Mouse (Mus musculus) gastrocnemius, postnatal 36 days (tissue): ENCODE data around the gene Slc25a22. TPM values are rescaled to one million over a fixed set of nuclear protein-coding genes. Genes with fewer than 3 reads are reported as not detected.
A peak's percentile ranks its signal among the peaks of the same experiment; 100 is the strongest.

Experiments
- DNase-seq, 2 experiments: peaks; one replicate each; pipeline ENCODE4 v3.0.0; 2022
- intact Hi-C: fragments of 180-260 bp; cut with DNase I; formaldehyde crosslinking; loops from one replicate; pipeline ENCODE4 v1.15.1; 2025
- long read RNA-seq, 2 experiments: library from polyadenylated mRNA; stranded (forward); transcript quantifications; one replicate each; pipeline ENCODE4 v2.0.0; 2021
- total RNA-seq, 2 experiments: library from RNA; stranded (reverse); gene quantifications; 2 replicates each; pipeline ENCODE4 v1.2.3; 2021

Gene Slc25a22
- total RNA-seq, result 10 to 100 TPM; 15.6 to 38.4 TPM
- long read RNA-seq, experiment 1, full-length matches to known transcripts, result 5 of 14 reads
- long read RNA-seq, experiment 1, partial matches to known transcripts, result 4 of 14 reads
- long read RNA-seq, experiment 1, other reads (novel, unspliced or antisense), result 5 of 14 reads
- long read RNA-seq, experiment 2, full-length matches to known transcripts, result 15 of 37 reads
- long read RNA-seq, experiment 2, partial matches to known transcripts, result 1 of 37 reads
- long read RNA-seq, experiment 2, other reads (novel, unspliced or antisense), result 21 of 37 reads

DNA sequence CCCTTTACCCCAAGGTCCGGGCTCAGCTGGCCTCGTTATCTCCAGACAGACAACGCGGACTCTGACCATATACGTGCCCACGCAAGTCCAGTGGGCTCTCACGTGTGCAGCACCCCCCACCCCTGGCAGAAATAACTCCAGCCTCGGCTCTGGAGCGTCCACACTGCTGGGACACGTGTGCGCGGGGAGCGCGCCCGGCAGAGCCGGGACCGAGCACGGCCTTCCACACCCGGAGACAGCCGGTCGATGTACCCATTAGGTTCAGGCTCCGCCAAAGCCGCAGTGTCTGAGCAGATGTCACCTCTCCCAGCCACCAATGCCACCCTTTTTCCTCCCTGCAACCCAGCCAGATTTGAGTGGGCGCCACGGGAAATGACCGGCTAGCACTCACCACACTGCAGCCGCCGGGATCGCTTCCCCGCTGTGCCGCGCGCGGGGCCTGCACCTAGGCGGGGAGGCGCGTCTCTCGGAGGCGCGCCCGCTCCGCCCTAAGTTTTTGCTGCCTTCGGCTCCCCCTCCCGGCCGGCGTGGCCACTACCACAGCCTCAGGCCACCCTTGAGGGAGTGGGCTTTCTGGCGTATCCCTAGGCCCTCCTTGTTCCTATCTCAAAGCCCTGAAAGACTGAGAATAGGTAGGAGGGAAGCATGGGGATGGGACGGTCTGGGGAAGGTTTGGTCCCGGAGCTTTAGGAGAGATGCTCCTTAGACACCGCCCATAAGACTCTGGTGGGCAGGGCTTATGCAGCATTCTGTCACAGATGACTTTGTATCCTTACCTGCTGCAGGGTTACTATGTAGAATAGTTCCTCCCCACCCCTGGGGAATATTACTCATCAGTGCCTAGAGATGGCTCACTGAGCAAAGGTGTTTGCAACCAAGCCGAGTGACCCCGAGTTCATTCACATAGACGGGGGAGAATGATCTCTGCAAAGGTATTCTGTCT, at the start of gene Slc25a22:
Gene Slc25a22, minus strand, starts transcription at position 715 of the 943 bp plus-strand sequence.
- peak; percentile 71 to 78 for DNase-seq
- intact Hi-C loops, result loop anchor here (2.0 kb wide), 1 partner anchor 29 kb away; no protein-coding TSS in a partner anchor

DNA sequence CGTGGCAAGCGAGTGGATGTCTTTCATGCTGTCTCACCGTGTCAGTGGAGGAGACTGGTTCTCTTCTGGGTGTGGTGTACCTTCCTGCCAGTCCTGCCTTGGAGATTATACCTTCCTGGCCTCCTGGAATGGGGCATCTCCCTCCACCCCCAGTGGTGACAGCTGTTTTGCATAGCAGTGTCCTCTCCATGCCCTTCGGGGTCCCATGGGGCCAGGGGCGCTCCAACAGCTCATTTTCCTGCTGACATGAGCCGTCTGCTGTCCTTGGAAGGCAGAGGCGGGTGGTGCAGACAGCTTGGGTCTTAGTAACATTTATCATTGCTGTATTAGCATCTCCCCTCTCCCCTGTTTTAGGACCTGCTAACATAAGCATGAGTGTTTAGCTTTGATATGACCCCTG, 49.4 kb upstream of the Slc25a22 start:
- intact Hi-C loops, result no loop called here

DNA sequence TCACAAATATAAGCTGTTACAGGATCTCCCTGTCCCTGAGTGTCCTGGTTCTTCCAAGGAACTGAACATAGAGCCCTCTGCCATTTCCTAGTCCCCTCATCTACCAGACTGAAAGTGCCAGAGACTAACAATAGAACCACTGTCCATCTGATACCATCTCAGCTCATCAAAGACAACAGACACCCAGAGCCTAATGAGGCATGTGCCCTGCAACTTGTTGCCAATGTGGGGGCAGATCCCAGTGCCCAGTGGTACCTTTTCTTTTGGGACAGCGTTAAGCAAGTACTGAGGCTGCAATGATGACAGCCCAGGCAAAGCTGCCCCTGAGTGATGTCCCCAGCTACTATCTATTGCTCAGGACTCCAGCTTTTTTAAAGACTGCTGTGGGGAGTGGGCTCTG, 48.5 kb upstream of the Slc25a22 start:
- no peak for DNase-seq
- intact Hi-C loops, result no loop called here

More for the DNA sequence above, 49.4 kb upstream of the Slc25a22 start:
- no peak for DNase-seq

DNA sequence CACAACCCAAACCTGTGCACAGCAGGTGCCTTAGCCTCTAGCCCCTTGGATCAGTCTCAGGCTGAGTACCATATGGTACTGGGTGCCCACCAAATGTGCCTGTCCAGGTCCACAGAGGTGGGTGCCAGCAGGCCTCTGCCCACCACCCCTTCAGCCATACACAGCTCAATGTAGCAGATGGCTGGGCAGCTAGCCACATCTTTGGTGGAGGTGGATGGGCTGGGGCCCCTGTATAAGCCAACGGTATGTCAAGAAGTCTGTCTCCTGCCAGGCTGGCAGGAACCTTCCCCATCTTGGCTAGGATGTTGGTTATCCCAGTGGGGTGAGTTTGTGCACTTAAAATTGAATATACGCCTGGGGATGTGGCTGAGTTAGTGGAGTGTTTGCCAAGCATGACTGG, 47.9 kb upstream of the Slc25a22 start:
- intact Hi-C loops, result no loop called here
- DNase-seq, result no peak

DNA sequence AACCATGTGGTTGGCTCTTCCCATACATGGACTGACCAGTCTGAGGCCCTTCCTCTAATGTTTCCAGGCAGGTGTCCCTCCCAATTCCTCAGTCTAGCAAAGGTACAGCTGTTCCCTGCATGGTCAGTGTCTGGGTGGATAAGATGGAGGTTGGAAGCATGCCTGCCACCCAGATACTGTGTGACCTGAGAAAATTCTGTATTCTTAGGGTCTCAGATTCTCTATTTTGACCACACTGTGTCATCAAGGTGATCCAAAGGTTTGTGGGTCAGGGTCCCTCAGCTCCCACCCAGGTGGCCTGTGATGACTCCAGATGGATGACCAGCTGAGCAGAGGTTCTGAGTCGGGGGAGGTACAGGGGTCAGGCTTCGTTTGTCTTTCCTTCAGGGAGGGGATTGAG, 47.5 kb upstream of the Slc25a22 start:
- intact Hi-C loops, result no loop called here
- DNase-seq, result no peak

DNA sequence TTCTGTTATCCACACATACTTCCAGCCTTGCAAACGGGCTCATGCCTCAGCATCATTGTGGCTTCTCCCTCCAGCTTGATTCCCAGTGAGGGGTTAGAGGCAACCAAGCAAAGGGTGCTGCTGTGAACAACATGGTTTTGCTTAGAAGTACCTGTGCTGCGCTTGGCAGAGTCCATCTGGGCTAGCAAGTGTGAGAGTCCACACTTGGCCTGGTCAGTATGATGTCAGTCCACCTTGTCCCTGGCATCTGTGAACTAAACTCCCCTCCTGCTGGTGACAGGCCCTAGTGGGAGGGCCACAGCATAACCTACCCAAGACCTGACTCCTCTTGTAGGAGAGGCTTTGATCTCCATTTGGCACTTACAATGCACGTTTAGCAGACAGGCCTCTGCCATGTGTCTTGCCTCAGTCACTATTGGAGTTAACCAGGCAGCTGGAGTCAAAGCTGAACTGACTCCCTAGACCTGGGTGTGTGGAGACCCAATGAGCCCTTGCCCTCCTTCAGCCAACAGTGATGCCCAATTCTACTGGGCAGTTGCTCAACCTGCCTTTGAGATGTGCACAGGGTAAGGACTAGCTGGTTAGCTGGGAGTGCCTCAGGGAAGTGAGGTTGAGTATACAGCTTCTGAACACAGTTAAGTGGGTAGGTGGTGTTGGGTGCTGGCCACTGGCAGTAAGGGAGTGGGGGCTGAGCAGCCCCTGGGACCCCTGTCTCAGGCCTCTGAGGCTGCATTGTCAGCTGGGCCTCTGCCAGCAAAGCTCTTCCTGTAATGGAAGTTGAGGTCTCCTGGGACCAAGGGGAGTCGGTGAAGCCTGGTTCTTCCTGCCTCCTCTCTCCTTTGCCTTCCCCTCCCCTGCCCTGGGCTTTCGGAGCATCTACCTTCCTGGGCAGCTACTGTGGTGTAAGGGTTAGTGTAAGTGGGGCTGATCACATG, 46.8 kb upstream of the Slc25a22 start:
- intact Hi-C loops, result loop anchor here (5.0 kb wide), 1 partner anchor 443 kb away; no protein-coding TSS in a partner anchor
- no peak for DNase-seq

DNA sequence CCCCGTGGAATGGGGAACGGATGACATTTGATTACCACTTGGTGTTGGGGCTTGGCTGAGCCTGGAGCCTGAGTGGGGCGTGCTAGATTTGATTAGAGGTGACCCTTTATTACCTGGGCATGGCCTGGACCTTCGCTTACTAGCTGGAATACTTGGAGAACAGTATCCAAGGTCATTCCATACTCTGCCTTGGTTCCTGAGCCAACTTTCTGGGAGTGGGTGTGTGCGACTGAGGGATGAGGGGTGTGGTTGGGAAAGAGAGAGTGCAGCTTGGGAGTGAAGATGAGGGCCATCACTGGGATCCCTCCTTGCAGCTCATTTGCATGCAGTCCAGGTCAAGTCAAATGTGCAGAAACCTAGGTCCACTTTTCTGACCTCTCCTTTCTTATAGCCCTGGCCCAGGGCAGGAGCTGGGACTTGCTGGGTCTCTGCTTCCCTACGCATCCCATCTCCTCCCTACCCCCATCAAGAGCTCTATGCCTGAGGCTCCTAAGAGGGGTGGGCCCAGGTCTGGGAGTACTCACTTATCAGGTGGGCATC, 45.5 kb upstream of the Slc25a22 start:
- intact Hi-C loops, result loop anchor here (5.0 kb wide), 1 partner anchor 444 kb away; no protein-coding TSS in a partner anchor
- no peak for DNase-seq

DNA sequence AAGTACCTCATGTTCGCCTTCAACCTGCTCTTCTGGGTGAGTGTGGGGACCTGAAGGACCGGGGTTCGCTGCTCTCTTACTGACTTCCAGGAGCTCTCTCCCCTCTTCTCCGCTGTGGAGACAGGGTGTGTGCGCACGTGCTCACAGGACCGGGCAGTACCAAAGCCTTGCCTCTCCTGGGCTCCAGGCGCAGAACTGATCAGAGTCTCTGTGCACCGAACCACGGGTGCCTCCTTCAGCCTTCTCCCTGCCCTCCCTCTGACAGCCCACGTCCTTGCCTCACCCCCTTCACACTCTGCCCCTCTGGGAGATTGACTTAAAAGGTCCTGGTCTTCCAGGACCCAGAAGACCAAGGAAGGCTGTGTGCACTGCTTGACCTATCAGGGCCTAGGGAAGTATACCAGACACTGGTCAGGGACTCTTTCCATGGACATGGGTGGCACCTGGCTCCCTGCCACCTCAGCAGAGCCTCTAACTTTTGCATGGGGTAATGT, 44.9 kb upstream of the Slc25a22 start:
- no peak for DNase-seq
- intact Hi-C loops, result loop anchor here (5.0 kb wide), 1 partner anchor 445 kb away; no protein-coding TSS in a partner anchor

DNA sequence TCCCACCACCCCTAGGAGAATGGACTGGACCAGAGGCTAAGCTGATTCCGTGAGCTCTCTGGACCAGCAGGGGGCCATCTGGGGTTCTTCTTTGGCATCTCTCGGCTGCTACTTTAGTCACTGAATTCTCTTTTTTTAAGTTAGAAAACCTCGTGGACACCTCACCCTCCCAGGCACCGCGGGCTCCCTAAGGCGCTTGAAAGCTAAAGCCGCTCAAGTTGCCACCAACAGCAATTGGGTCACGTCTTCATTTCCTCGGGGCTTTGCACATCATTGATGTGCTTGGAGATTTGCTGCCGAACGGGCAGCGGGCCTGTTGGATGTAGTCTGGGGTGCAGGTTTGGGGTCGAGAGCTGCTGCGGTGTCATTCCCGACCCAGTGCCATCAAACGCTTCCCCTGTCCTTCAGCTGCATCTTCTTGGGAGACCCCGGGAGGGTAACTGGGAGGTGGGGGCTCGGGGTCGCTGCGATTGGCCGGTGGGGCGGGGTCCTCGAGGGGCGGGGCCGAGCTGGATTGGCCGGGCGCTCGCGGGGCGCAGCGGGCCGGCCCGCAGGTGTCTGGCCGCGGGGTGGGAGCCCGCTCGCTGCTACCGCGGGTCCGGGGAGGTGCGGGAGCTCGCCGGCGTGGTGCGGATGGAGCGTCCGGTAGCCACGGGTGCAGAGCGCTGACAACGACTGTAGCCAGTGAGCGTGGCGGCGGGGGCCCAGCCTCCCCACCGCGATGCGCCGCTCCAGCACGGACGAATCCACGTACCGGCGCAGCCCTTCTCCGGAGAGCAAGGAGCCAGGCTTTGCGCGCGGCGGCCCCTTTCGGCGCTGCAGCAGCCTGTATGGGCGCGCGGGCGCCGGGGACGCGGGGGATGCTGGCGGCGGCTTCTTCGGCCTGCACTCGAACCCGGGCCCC, 44.1 kb upstream of the Slc25a22 start:
- intact Hi-C loops, result loop anchor here (2.0 to 5.0 kb wide), 2 partner anchors 183 to 446 kb away; no protein-coding TSS in a partner anchor
- DNase-seq, result peak in 1 of 2 experiments; percentile 43

DNA sequence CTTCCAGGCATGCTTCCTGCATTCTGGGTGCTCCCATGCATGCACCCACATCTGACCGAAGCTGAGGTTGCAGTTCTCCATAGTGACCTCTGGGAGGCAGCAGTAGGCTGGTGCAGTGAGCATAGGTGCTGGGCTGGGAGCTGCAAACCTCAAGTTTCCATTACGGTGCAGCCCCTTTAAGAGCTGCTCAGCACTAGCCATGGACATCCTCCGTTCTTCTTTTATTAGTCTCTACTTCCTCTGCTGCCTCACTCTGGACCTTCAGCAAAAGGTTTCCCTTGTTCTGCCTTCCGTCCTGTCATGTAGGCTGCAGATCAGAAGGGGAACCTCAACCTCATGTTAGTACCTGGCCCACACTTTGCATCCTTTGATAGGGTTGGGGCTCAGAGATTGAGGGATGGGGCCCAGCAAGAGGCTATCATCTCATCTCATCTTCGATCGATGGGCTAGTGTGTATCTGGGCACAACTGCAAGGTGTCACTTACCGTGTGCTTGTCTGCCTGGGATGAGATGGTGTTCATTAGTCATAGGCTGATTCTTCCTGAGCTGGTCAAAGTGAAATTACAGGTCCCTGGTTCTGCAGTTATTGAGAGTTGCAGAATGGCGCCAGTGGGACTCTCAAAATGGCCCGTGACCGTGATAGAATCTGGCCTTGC, 43.3 kb upstream of the Slc25a22 start:
- peak in 1 of 2 experiments; percentile 52 for DNase-seq
- intact Hi-C loops, result loop anchor here (1.0 to 5.0 kb wide), 3 partner anchors 44 to 446 kb away; no protein-coding TSS in a partner anchor

DNA sequence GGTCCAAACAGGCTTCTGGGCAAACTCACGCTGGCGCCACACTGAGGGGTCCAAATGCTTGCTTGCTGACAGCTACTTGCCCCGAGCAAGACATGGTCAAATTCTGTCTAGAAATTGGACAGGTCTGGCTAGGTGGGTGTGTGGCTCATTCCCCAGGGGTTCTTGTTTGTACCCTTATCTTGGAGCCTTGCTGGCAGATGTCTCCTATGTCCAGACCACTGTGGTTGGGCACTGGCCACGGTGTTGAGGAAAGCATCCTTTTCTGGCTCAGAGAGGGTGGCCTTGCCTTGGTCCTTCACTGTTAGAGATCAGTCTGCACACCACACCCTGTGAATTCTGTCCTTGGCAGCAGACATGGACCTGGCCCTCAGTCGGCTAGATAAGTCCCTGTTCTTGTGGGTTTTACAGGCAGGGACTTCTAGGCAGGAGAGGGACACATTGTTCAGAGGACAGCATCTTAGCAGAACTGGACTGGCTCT, 40.6 kb upstream of the Slc25a22 start:
- intact Hi-C loops, result no loop called here
- DNase-seq, result peak in 1 of 2 experiments; percentile 36

DNA sequence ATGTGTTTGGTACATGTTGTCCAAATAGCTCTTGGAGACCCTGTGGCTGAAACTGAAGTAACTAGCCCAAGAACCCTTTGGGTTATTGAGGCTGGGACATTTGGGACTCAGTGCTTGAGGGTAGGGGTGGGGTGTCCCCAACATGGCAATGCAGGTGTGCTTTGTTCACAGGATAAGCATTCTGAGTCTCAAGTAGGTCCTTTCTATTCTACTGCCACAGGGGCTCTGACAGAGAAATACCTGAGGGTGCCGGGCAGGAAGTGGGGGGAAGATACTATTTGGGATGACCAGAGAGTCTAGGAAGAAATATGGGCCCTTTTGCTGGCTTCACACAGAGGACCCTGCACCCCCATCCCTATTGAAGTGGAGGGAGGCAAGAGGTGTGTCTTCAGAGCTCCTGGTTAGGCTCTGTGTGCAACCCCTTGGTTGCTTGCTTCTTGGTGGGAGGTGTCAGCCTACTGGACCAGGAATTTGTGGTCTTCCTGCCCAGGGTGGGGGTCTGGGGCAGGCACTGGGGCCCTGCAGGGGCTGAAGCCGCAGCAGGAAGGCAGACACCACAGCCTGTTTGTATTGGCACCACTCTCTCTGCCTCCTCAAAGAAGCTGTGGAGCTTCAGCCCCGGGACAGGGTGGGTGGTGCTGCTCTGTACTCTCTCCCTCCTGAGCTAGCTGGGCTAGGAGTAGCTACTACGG, 40.0 kb upstream of the Slc25a22 start:
- intact Hi-C loops, result no loop called here
- no peak for DNase-seq

DNA sequence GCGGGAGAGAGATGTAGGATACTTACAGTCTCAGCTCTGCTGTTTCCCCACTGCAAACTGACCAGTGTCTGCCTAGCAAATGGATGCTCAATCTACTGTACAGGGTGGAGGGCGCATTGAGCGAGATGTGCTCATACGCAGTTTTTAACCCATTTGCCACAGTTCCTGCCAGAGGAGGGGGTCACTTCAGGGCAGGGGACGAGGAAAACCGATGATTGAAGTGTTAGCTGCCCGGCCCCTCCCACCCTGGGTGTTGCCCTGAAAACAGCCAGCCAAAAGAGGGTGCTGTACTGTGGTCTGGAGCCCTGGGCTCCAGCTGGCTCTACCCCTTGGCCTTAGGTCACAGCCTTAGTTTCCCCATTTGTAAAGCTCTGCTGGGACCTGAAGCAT, 39.3 kb upstream of the Slc25a22 start:
- DNase-seq, result peak in 1 of 2 experiments; percentile 35
- intact Hi-C loops, result no loop called here

DNA sequence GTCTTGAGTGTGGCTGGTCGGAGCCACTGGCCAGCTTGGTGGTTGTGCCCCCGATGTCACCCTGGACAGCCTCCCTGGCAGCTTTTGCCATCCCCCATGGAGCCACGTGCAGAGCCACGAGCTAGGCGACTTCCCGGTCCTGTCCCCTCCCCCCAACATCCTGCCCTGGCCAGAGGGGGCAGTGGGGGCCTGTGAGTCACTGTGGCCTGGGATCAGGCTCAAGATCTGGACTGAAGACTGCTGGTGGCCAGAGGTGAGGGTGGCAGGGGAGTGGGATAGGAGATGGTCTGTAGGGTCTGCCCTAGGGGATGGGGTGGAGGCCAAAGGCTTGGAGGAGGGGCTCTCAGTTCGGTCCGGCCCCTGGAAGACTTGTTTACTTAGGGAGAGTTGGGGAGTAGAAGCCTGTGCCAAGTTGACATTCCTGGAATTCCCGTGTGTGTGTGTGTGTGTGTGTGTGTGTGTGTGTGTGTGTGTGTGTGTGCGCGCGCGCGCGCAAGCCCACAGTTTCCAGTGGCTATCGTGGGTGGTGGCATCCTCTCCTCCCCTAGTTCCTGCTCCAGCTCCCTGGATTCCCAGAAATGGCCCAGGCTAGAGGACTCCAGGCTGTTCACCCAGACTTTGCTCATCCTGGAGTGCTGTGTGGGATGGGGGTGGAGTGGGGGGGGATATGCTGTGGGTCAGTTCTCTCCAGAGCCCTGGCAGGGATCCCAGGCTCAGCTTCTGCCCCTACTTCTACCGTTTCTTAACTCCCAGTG, 38.7 kb upstream of the Slc25a22 start:
- peak; percentile 82 to 83 for DNase-seq
- intact Hi-C loops, result no loop called here

DNA sequence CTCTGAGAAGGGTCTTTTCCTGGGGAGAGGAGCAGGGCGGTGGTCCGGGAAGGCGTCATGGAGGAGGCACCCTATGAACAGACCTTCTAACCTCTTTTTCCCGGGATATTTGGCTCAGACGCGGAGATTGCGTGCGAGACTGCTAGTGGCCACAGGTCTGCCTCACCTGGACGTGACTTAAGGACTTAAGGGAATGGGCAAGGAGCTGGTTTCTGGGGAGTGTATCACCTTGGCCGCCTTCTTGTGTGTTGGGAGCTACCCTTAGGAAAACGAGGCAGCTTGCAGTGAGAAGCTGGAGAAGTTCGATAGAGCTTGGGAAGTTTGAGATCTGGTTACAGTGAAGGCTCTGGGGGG, 38.1 kb upstream of the Slc25a22 start:
- intact Hi-C loops, result no loop called here
- no peak for DNase-seq

DNA sequence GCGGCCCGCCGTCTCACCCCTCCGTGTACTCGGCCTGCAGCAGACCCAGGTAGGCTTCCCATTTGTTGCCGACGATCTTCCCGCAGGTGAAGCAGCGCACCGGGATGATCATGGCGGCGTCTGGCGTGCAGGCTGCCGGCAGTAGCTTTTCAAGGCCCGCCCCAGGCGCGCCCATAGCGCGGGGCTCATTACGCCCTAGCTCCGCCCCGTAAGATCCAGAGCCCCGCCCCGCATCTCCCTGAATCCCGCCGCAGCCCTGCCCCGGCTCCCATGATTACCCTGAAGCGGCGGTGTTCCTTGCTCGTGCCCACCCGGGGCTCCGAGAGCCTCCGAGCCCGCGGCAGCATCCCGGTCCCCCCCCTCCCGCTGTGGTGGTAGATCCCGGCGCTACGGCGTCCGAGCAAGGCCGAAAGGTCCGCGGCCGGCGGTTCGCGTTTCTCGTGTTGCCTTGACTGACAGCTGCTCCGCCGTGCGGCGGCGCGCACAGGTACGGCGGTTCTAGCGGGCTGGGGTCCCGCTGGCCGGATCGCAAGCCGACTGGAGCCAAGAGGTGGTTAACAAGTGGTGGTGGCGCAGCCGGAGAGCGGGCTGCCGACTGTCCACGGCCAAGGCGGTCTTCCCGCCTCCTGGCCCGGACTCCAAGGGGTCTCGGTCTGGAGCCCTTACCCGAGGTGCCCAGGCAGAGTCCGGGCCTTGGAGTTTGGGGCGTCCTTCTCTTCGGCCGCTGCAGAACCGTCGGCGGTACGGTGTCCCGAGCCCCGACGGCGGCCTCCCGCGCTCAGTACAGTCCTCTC, 37.5 kb upstream of the Slc25a22 start, which contains the start of the genes Polr2l and Tspan4:
Gene Polr2l, minus strand, starts transcription at position 122 of the 794 bp plus-strand sequence.
Gene Tspan4, plus strand, starts transcription at position 230 of the 794 bp plus-strand sequence.
- intact Hi-C loops, result no loop called here
- peak; percentile 75 to 86 for DNase-seq
